Mouse (Mus musculus) lung, adult 2 months (tissue): ENCODE results near the gene Zfp385c.

Experiments used
- CTCF ChIP-seq: fragments of 200-500 bp; IDR thresholded peaks from 2 replicates; pipeline ENCODE4 v1.5.1; 2011; ENCODE audit warnings: mild to moderate bottlenecking, low read length, control low read depth; ENCODE audit not compliant: insufficient read depth
- POLR2A ChIP-seq: fragments of 200-500 bp; IDR thresholded peaks from 2 replicates; pipeline ENCODE4 v1.6.1; 2011; ENCODE audit warnings: low read depth, mild to moderate bottlenecking, control low read depth, low read length, borderline replicate concordance; ENCODE audit errors: extremely low read depth

GRCm38 (mm10) chr11:100722493-100723028, 30.3 kb upstream of the Zfp385c start:
- no peak for TF ChIP-seq CTCF
- TF ChIP-seq POLR2A, result no peak
